Mouse (Mus musculus): ENCODE measurements around the gene Mfsd2b. TPM values are rescaled to one million over a fixed set of nuclear protein-coding genes. Genes with fewer than 3 reads are reported as not detected.

Gene Mfsd2b
- polyA plus RNA-seq, 1 experiment from 2014 or later: 28.0 TPM

GRCm38 (mm10) chr12:4879048-4879447, 4.9 kb upstream of the Mfsd2b start:
- H3K27ac ChIP-seq (ENCODE audit: low read depth): no peak overlapping the region
- no peaks in the 10 kb centered on the region for H3K27me3 ChIP-seq (ENCODE audit: insufficient read depth, low read length)
- H3K4me3 ChIP-seq (ENCODE audit: low read depth, low read length): no peak overlapping the region
- ATAC-seq: no peak
- H3K4me2 ChIP-seq (ENCODE audit: low read depth, low read length): no peak overlapping the region
- no peak overlapping the region for H3K9ac ChIP-seq (replicated peaks)
- DNase-seq: no peak
- WGBS (ENCODE audit: insufficient replicate concordance): 89% methylated on average over 5 of the region's 5 CpGs
- no peaks in the 10 kb centered on the region for H3K9me3 ChIP-seq (ENCODE audit: low read length)
- H3K4me1 ChIP-seq (ENCODE audit: insufficient read depth): peaks cover 16% of the 10 kb centered on the region
- peaks cover 27% of the 10 kb centered on the region for H3K36me3 ChIP-seq (replicated peaks; ENCODE audit: insufficient read depth, low read length)
- TF ChIP-seq EP300 (IDR thresholded peaks at IDR 0.05; ENCODE audit: low read depth): no peak
- TF ChIP-seq CTCF (IDR thresholded peaks at IDR 0.05; ENCODE audit: low read depth): peak; percentile 57

GRCm38 (mm10) chr12:4878296-4878783, 4.2 kb upstream of the Mfsd2b start:
- DNase-seq (no peak), ATAC-seq (no peak)
- Histone ChIP-seq H3K4me2 (ENCODE audit: low read depth, low read length) (no peak overlapping the region), H3K27ac (ENCODE audit: low read depth) (no peak overlapping the region), H3K9ac (replicated peaks) (no peak overlapping the region), H3K4me3 (ENCODE audit: low read depth, low read length) (no peak overlapping the region), H3K27me3 (ENCODE audit: insufficient read depth, low read length) (no peaks in the 10 kb centered on the region), H3K4me1 (ENCODE audit: insufficient read depth) (peaks cover 18% of the 10 kb centered on the region), H3K9me3 (ENCODE audit: low read length) (no peaks in the 10 kb centered on the region), H3K36me3 (replicated peaks; ENCODE audit: insufficient read depth, low read length) (peaks cover 27% of the 10 kb centered on the region)
- WGBS (ENCODE audit: insufficient replicate concordance): 64% methylated on average over 9 of the region's 9 CpGs
- peak; percentile 26; the same call in 1 of the 2 replicates for TF ChIP-seq EP300 (IDR thresholded peaks at IDR 0.05; ENCODE audit: low read depth)
- TF ChIP-seq CTCF (IDR thresholded peaks at IDR 0.05; ENCODE audit: low read depth): no peak

GRCm38 (mm10) chr12:4875623-4876022, 1.5 kb upstream of the Mfsd2b start:
- H3K27ac ChIP-seq (ENCODE audit: low read depth): no peak overlapping the region
- no peak for ATAC-seq

DNA sequence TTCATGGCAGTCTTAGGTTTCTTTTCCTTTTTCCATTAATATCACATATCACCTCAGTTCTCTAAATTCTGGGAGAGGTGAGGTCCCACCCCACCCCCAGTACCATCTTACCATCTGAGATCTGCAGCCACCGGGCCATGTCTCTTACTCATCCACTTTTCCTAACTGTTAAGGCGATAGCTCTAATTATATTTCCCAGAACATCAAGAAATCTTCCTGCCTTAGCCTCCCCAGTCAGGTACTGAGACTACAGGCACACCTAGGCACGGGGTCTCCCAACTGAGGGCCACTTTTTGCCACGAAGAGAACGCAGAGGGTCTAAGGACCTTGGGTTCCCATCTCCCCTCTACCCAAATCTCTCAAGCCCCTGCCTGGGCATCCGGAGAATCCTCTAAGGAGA, 628 bp downstream of the Mfsd2b start:
- ATAC-seq: no peak

More at GRCm38 (mm10) chr12:4875623-4876022, 1.5 kb upstream of the Mfsd2b start:
- H3K4me3 ChIP-seq (ENCODE audit: low read depth, low read length): no peak overlapping the region
- H3K9me3 ChIP-seq (ENCODE audit: low read length): no peaks in the 10 kb centered on the region
- TF ChIP-seq EP300 (IDR thresholded peaks at IDR 0.05; ENCODE audit: low read depth) (no peak), CTCF (IDR thresholded peaks at IDR 0.05; ENCODE audit: low read depth) (no peak)
- H3K27me3 ChIP-seq (ENCODE audit: insufficient read depth, low read length): no peaks in the 10 kb centered on the region
- peaks cover 8% of the 10 kb centered on the region for H3K36me3 ChIP-seq (replicated peaks; ENCODE audit: insufficient read depth, low read length)
- no peak overlapping the region for H3K9ac ChIP-seq (replicated peaks)
- DNase-seq: no peak
- 60% methylated on average over 8 of the region's 8 CpGs for WGBS (ENCODE audit: insufficient replicate concordance)
- no peak overlapping the region for H3K4me2 ChIP-seq (ENCODE audit: low read depth, low read length)
- H3K4me1 ChIP-seq (ENCODE audit: insufficient read depth): peaks cover 18% of the 10 kb centered on the region

DNA sequence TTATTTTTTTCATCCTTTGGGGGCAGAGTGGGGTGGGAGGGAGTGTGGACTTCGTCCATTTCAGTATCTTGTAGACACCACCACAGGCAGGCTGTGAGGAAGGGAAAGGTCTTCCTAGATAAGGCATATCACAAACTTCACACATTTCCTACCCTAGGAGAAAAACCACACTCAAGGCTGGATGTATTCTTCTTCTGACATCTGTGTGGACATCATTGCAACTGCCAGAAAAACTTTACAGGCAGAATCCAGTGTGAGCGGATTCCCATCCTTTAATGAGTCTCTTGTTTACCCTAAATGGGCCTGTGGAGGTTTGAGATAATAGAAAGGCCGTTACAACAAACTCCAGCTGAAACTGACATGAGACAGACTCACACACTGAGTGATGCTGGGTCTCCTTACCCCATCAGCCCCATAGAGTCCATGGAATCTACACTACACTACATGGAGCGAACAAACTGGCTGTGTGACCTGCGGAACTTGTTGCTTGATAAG, 1.1 kb downstream of the Mfsd2b start:
- Histone ChIP-seq H3K9me3 (ENCODE audit: low read length) (no peaks in the 10 kb centered on the region), H3K27ac (ENCODE audit: low read depth) (peak overlapping the region; percentile 91), H3K27me3 (ENCODE audit: insufficient read depth, low read length) (no peaks in the 10 kb centered on the region), H3K4me2 (ENCODE audit: low read depth, low read length) (peak overlapping the region; percentile 75), H3K4me3 (ENCODE audit: low read depth, low read length) (peak overlapping the region; percentile 62), H3K9ac (replicated peaks) (peak overlapping the region; percentile 77), H3K36me3 (replicated peaks; ENCODE audit: insufficient read depth, low read length) (peaks cover 7% of the 10 kb centered on the region; the same call in 1 of the 2 replicates), H3K4me1 (ENCODE audit: insufficient read depth) (peaks cover 18% of the 10 kb centered on the region)
- peak; percentile 85 for ATAC-seq
- TF ChIP-seq CTCF (IDR thresholded peaks at IDR 0.05; ENCODE audit: low read depth) (no peak), EP300 (IDR thresholded peaks at IDR 0.05; ENCODE audit: low read depth) (peak; percentile 99)
- WGBS (ENCODE audit: insufficient replicate concordance): 51% methylated on average over 5 of the region's 5 CpGs
- DNase-seq: no peak

More for the DNA sequence above, 628 bp downstream of the Mfsd2b start:
- H3K4me3 ChIP-seq (ENCODE audit: low read depth, low read length): peak overlapping the region; percentile 62
- H3K9me3 ChIP-seq (ENCODE audit: low read length): no peaks in the 10 kb centered on the region
- no peak for TF ChIP-seq EP300 (IDR thresholded peaks at IDR 0.05; ENCODE audit: low read depth)
- TF ChIP-seq CTCF (IDR thresholded peaks at IDR 0.05; ENCODE audit: low read depth): no peak
- H3K9ac ChIP-seq (replicated peaks): peak overlapping the region; percentile 77
- peak overlapping the region; percentile 75 for H3K4me2 ChIP-seq (ENCODE audit: low read depth, low read length)
- no peaks in the 10 kb centered on the region for H3K27me3 ChIP-seq (ENCODE audit: insufficient read depth, low read length)
- peak overlapping the region; percentile 91 for H3K27ac ChIP-seq (ENCODE audit: low read depth)
- peaks cover 18% of the 10 kb centered on the region for H3K4me1 ChIP-seq (ENCODE audit: insufficient read depth)
- 37% methylated on average over 6 of the region's 6 CpGs for WGBS (ENCODE audit: insufficient replicate concordance)
- H3K36me3 ChIP-seq (replicated peaks; ENCODE audit: insufficient read depth, low read length): peaks cover 6% of the 10 kb centered on the region; the same call in 1 of the 2 replicates
- no peak for DNase-seq

- Histone ChIP-seq H3K4me3 (ENCODE audit: low read depth, low read length) (peak overlapping the region; percentile 62), H3K9me3 (ENCODE audit: low read length) (no peaks in the 10 kb centered on the region), H3K27ac (ENCODE audit: low read depth) (peak overlapping the region; percentile 91; the same call in 1 of the 2 replicates), H3K4me1 (ENCODE audit: insufficient read depth) (peaks cover 18% of the 10 kb centered on the region), H3K4me2 (ENCODE audit: low read depth, low read length) (peak overlapping the region; percentile 75), H3K27me3 (ENCODE audit: insufficient read depth, low read length) (no peaks in the 10 kb centered on the region), H3K36me3 (replicated peaks; ENCODE audit: insufficient read depth, low read length) (peaks cover 7% of the 10 kb centered on the region; the same call in 1 of the 2 replicates), H3K9ac (replicated peaks) (peak overlapping the region; percentile 77)
- DNase-seq: no peak
- no peak for ATAC-seq
- WGBS (ENCODE audit: insufficient replicate concordance): 47% methylated on average over 4 of the region's 4 CpGs
- TF ChIP-seq EP300 (IDR thresholded peaks at IDR 0.05; ENCODE audit: low read depth) (no peak), CTCF (IDR thresholded peaks at IDR 0.05; ENCODE audit: low read depth) (peak; percentile 57)
Observed at GRCm38 (mm10) chr12:4872273-4872672, 1.9 kb downstream of the Mfsd2b start.

All from liver, postnatal 0 days (tissue).